Mouse (Mus musculus): Measurements from ENCODE around the gene Polr2i.

GRCm38 (mm10) chr7:30274383-30274782 is 42.6 kb downstream of the Polr2i start:
- no peak for TF ChIP-seq CTCF (conservative IDR thresholded peaks at IDR 0.05; ENCODE audit: low read length)
- TF ChIP-seq POU5F1 (IDR thresholded peaks at IDR 0.05; ENCODE audit: borderline replicate concordance, low read length) = no peak
- TF ChIP-seq NANOG (IDR thresholded peaks at IDR 0.05; ENCODE audit: borderline replicate concordance, low read length) = no peak
